Mouse (Mus musculus) liver, adult 2 months (tissue): ENCODE measurements around the gene Ift27.

Source experiments
- CTCF ChIP-seq: fragments of 200-500 bp; IDR thresholded peaks from 2 replicates; pipeline ENCODE4 v1.5.1; 2011; ENCODE audit warnings: low read depth, low read length, control low read depth
- POLR2A ChIP-seq: fragments of 200-500 bp; IDR thresholded peaks from 2 replicates; pipeline ENCODE4 v1.6.1; 2011; ENCODE audit warnings: low read length, control low read depth; ENCODE audit not compliant: insufficient read depth; ENCODE audit errors: extremely low read depth

DNA sequence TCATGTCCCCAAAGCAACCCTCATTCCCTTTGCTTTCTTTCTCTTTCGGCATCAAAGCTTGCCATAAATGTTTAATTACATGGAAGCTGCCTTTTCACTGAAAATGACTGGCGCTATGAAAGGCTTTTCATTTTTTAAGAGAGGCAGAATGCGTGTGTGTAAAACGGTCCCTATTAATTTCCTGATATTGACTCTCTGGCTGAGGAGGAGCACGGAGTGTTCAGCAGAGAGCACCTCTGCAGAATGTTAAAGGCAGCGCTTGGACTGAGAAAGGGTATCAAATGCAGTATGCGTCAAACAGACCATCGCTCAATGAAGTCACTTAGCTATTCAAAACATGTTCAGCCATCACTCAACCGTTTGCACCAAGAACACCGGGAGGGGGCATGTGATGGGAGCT, 57.0 kb downstream of the Ift27 start:
- TF ChIP-seq CTCF (no peak), POLR2A (no peak)
